Mouse (Mus musculus): ENCODE results near the gene Nfkbil1. TPM values are rescaled to one million over a fixed set of nuclear protein-coding genes. Genes with fewer than 3 reads are reported as not detected.

Nfkbil1 gene
- polyA plus RNA-seq, 1 experiment from 2014 or later: 3.8 TPM

DNA sequence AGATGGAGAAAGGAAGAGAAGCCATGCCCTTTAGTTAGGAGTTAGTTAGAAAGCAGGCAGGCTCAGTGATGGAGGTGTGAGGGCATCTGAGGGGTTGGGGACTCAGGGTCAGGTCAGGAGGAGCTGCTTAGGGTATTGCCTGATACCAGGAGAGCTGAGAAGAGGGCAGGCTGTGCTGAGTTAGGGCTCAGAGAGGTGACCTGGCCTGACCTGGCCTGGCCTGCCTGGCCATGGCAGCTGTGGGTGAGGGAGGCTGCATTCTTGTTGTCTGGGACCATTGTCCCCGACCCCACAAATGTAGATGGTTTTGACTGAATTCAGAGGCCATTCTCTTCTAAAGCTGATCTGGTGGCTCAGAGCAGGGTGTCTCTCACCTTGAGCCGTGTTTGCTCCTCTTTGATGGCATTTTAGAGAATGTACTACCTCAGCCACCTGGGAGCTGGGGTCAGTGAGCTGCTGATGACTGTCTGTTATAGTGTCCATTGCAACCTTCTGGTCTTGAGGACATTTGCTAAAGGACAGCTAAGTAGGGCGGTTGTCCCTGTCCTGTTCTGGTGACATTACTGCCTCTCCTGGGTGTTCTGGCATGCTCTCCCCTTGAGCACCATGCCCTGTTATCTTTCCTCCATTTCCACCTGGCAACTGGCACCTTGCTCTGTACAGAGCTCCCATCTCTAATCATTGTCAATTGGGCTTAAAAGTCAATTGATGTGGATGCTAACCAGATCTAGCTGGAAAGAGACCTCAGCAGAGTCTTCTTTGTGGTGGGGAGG lies 14.9 kb upstream of the Nfkbil1 start:
- peaks cover 4% of the 10 kb centered on the region for H3K4me1 ChIP-seq (ENCODE audit: control insufficient read depth, insufficient read depth, low read length)
- H3K27me3 ChIP-seq (ENCODE audit: control insufficient read depth, insufficient read depth, low read length): no peaks in the 10 kb centered on the region
- no peak for ATAC-seq (ENCODE audit: low FRiP score, low TSS enrichment)
- H3K27ac ChIP-seq (replicated peaks; ENCODE audit: low read depth, low read length): no peak overlapping the region
- H3K9me3 ChIP-seq (ENCODE audit: control insufficient read depth, low read length): no peaks in the 10 kb centered on the region
- no peak overlapping the region for H3K4me2 ChIP-seq (ENCODE audit: low read length)
- 96% methylated on average over 3 of the region's 3 CpGs for WGBS
- H3K4me3 ChIP-seq (replicated peaks; ENCODE audit: low read depth, low read length): no peak overlapping the region
- no peak overlapping the region for H3K9ac ChIP-seq (replicated peaks; ENCODE audit: low read length)
- DNase-seq: no peak
- peaks cover 88% of the 10 kb centered on the region for H3K36me3 ChIP-seq (ENCODE audit: control insufficient read depth, insufficient read depth, low read length)

DNA sequence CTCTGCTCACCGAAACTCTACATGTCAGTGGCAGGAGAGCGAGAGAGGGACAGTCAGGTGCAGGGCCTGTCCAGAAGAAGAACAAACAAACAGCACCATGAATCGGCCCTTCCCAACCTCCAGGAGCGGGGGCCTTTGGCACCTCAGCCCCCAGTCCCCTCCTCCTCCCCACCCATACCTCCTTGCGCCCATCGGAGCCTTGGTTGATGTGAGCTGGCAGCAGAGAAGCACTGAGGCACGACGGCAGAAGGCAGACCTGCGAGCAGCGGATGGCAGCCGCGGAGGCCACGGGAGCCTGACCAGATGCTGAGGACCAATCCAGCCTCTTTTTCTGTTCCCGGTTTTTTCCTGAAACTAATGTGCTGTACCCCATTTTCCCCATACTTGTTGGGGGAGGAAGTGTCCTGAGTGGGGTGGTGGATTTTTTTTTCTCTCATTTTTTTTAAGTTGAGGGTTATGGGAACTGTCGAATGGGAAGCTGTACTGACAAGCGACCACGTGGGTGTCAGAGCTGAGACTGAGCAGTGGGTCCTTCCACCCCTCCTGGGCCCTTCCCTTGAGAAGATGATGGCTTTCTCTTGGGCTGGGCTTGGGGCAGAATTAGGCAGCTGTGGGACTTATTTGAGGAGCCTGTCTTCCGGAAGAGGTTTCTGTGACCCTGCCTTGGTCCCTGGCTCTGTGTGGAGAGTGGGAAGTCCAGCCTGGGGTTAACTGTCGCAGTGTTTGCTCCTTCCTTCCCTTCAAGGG lies 14.0 kb upstream of the Nfkbil1 start:
- DNase-seq: no peak

DNA sequence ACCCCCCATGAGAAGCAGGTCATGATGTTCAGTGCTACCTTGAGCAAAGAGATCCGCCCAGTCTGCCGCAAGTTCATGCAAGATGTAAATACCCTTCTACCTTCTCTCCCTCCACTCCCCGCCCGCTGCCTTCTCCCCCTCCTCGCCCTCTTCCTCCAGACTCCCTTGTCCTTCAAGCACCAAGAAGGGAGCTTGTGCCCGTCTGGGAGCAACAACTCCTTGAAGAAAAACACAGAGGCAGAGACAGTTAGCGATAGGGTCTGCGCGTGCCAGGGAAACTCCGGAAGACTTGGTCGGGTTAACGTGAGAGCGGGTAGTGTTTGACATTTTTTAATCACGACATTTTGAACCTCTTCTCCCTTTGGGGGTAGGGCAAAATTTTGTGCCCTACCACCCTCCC lies 13.4 kb upstream of the Nfkbil1 start:
- H3K36me3 ChIP-seq (ENCODE audit: control insufficient read depth, insufficient read depth, low read length): peaks cover 100% of the 10 kb centered on the region
- H3K4me2 ChIP-seq (ENCODE audit: low read length): no peak overlapping the region
- no peak overlapping the region for H3K9ac ChIP-seq (replicated peaks; ENCODE audit: low read length)
- H3K27ac ChIP-seq (replicated peaks; ENCODE audit: low read depth, low read length): no peak overlapping the region
- no peaks in the 10 kb centered on the region for H3K9me3 ChIP-seq (ENCODE audit: control insufficient read depth, low read length)
- ATAC-seq (ENCODE audit: low FRiP score, low TSS enrichment) (no peak), DNase-seq (no peak)
- H3K4me1 ChIP-seq (ENCODE audit: control insufficient read depth, insufficient read depth, low read length): peaks cover 20% of the 10 kb centered on the region
- H3K27me3 ChIP-seq (ENCODE audit: control insufficient read depth, insufficient read depth, low read length): no peaks in the 10 kb centered on the region
- 92% methylated on average over 14 of the region's 14 CpGs for WGBS
- H3K4me3 ChIP-seq (replicated peaks; ENCODE audit: low read depth, low read length): no peak overlapping the region

More for the DNA sequence above, 14.0 kb upstream of the Nfkbil1 start:
- Histone ChIP-seq H3K4me3 (replicated peaks; ENCODE audit: low read depth, low read length) (no peak overlapping the region), H3K4me1 (ENCODE audit: control insufficient read depth, insufficient read depth, low read length) (peaks cover 13% of the 10 kb centered on the region), H3K9me3 (ENCODE audit: control insufficient read depth, low read length) (no peaks in the 10 kb centered on the region), H3K4me2 (ENCODE audit: low read length) (no peak overlapping the region), H3K27me3 (ENCODE audit: control insufficient read depth, insufficient read depth, low read length) (no peaks in the 10 kb centered on the region), H3K36me3 (ENCODE audit: control insufficient read depth, insufficient read depth, low read length) (peaks cover 97% of the 10 kb centered on the region), H3K27ac (replicated peaks; ENCODE audit: low read depth, low read length) (no peak overlapping the region), H3K9ac (replicated peaks; ENCODE audit: low read length) (no peak overlapping the region)
- 82% methylated on average over 19 of the region's 19 CpGs for WGBS
- ATAC-seq (ENCODE audit: low FRiP score, low TSS enrichment): no peak

DNA sequence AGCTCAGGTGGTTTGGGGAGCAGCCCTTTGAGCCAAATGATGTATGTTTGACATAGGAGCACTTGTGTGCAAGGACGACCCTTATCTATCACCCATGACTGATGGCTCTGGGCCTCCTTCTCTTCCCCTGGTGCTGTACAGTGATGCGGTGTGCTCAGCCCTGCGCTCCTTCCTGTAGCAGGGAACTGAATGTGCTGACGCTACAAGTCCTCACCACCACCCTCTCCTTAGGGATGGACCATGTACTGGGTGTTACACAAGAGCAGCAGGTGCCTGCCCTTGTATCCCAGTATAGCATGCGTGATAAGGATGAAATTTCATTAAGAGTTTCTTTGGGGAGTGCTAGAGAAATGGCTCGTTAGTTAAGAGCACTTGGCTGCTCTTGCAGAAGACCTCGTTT lies 11.6 kb upstream of the Nfkbil1 start:
- no peak overlapping the region for H3K9ac ChIP-seq (replicated peaks; ENCODE audit: low read length)
- no peak for DNase-seq
- H3K27ac ChIP-seq (replicated peaks; ENCODE audit: low read depth, low read length): no peak overlapping the region
- H3K27me3 ChIP-seq (ENCODE audit: control insufficient read depth, insufficient read depth, low read length): no peaks in the 10 kb centered on the region
- no peaks in the 10 kb centered on the region for H3K9me3 ChIP-seq (ENCODE audit: control insufficient read depth, low read length)
- H3K4me3 ChIP-seq (replicated peaks; ENCODE audit: low read depth, low read length): no peak overlapping the region
- peaks cover 93% of the 10 kb centered on the region for H3K36me3 ChIP-seq (ENCODE audit: control insufficient read depth, insufficient read depth, low read length)
- H3K4me2 ChIP-seq (ENCODE audit: low read length): no peak overlapping the region
- peaks cover 27% of the 10 kb centered on the region for H3K4me1 ChIP-seq (ENCODE audit: control insufficient read depth, insufficient read depth, low read length)
- 93% methylated on average over 7 of the region's 7 CpGs for WGBS
- ATAC-seq (ENCODE audit: low FRiP score, low TSS enrichment): no peak

DNA sequence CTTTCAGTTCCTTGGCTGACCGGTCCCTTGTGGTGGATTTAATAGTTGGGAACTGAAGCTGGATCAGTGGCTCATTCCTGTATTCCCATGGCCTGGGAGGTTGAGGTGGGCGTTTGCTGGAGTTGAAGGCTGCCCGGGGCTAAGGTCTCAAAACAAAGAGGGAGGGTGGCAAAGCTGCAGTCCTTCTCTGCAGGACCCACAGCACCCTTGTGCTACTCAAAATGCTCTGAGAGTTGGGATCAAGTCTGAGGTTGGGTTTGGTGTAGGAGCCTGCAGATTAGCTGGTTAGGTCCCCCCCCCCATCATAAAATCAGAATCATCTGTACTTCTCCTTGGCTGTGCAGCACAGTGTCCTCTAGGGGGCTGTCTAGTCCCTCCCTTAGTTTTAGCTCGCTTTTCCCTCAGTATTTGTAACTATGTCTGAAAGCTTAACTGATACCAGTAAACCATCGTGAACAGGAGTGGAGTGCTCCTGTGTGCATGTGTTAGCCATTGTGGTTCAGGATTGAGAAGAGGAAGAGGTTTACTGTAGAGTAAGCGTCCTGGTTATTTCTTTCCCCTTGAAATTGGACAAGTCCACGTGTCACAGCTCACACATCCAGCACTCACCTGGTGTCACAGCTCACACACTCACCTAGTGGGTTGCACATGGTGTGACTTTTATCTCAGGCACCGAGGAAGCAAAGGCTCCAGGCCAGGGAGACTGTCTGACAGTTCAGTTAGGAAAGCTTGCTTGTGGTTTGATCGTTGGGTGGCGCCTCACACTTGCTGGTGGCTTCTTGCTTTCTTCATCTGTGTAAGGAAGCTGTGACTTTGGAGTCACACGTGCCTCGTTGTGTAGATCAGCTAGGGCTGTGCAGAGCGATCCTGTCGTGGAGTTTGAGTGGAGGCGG lies 10.4 kb upstream of the Nfkbil1 start:
- ATAC-seq (ENCODE audit: low FRiP score, low TSS enrichment) (no peak), DNase-seq (peak; percentile 61)
- no peaks in the 10 kb centered on the region for H3K9me3 ChIP-seq (ENCODE audit: control insufficient read depth, low read length)
- no peaks in the 10 kb centered on the region for H3K27me3 ChIP-seq (ENCODE audit: control insufficient read depth, insufficient read depth, low read length)
- H3K4me3 ChIP-seq (replicated peaks; ENCODE audit: low read depth, low read length): peak overlapping the region; percentile 16; the same call in 1 of the 2 replicates
- no peak overlapping the region for H3K9ac ChIP-seq (replicated peaks; ENCODE audit: low read length)
- WGBS: 80% methylated on average over 15 of the region's 15 CpGs
- H3K4me2 ChIP-seq (ENCODE audit: low read length): peak overlapping the region; percentile 95
- peaks cover 27% of the 10 kb centered on the region for H3K4me1 ChIP-seq (ENCODE audit: control insufficient read depth, insufficient read depth, low read length)
- H3K27ac ChIP-seq (replicated peaks; ENCODE audit: low read depth, low read length): no peak overlapping the region
- peaks cover 81% of the 10 kb centered on the region for H3K36me3 ChIP-seq (ENCODE audit: control insufficient read depth, insufficient read depth, low read length)

DNA sequence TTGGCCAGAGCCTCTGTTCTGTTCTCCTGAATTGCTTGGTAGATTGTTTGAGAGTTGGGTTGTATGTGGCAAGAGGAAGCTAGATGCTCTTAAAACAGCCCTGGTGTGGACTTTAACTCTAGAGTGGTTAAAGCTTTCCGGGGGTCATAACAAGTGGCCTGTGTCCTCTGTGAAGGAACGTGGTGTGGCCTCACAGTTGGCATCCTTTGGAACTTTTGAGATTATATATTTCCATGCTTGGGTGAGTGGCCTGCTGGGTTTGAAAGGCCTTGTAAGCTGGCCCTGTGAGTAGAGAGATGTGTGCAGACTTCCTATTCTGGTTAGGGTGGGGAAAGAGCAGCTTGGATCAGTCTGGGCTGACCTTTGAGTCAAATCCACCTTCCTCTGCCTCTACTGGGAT lies 9.4 kb upstream of the Nfkbil1 start:
- no peak for DNase-seq
- 72% methylated on average over 2 of the region's 2 CpGs for WGBS

DNA sequence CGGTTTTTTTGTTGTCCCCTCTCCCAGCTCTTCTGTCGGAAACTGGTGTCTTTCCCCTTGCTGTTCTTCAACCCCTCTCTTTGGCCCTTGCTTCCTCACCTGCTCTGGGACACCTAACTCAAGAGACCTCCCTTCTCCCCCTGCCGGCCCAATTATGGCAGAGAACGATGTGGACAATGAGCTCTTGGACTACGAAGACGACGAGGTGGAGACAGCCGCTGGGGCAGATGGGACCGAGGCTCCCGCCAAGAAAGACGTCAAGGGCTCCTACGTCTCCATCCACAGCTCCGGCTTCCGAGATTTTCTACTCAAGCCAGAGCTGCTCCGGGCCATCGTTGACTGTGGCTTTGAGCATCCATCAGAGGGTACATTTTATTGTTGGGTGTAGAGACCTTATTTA lies 7.5 kb upstream of the Nfkbil1 start:
- DNase-seq (peak; percentile 70), ATAC-seq (ENCODE audit: low FRiP score, low TSS enrichment) (no peak)
- Histone ChIP-seq H3K4me2 (ENCODE audit: low read length) (peak overlapping the region; percentile 95), H3K36me3 (ENCODE audit: control insufficient read depth, insufficient read depth, low read length) (peaks cover 52% of the 10 kb centered on the region), H3K4me3 (replicated peaks; ENCODE audit: low read depth, low read length) (peak overlapping the region; percentile 71), H3K4me1 (ENCODE audit: control insufficient read depth, insufficient read depth, low read length) (peaks cover 35% of the 10 kb centered on the region), H3K27me3 (ENCODE audit: control insufficient read depth, insufficient read depth, low read length) (no peaks in the 10 kb centered on the region), H3K27ac (replicated peaks; ENCODE audit: low read depth, low read length) (peak overlapping the region; percentile 97), H3K9ac (replicated peaks; ENCODE audit: low read length) (peak overlapping the region; percentile 98), H3K9me3 (ENCODE audit: control insufficient read depth, low read length) (no peaks in the 10 kb centered on the region)
- 1% methylated on average over 16 of the region's 16 CpGs for WGBS

More for the DNA sequence above, 9.4 kb upstream of the Nfkbil1 start:
- no peak overlapping the region for H3K27ac ChIP-seq (replicated peaks; ENCODE audit: low read depth, low read length)
- 0 out of 2 replicates have a peak overlapping the region, but pooled peaks have one; percentile 17 for H3K9ac ChIP-seq (replicated peaks; ENCODE audit: low read length)
- H3K4me1 ChIP-seq (ENCODE audit: control insufficient read depth, insufficient read depth, low read length): peaks cover 35% of the 10 kb centered on the region
- H3K36me3 ChIP-seq (ENCODE audit: control insufficient read depth, insufficient read depth, low read length): peaks cover 72% of the 10 kb centered on the region
- no peaks in the 10 kb centered on the region for H3K9me3 ChIP-seq (ENCODE audit: control insufficient read depth, low read length)
- no peaks in the 10 kb centered on the region for H3K27me3 ChIP-seq (ENCODE audit: control insufficient read depth, insufficient read depth, low read length)
- peak overlapping the region; percentile 16 for H3K4me3 ChIP-seq (replicated peaks; ENCODE audit: low read depth, low read length)
- no peak for ATAC-seq (ENCODE audit: low FRiP score, low TSS enrichment)
- H3K4me2 ChIP-seq (ENCODE audit: low read length): peak overlapping the region; percentile 95

Measured in midbrain, embryonic 14.5 days (tissue).